Mouse (Mus musculus) heart, embryonic 10.5 days (tissue): ENCODE results near the gene Anp32a. TPM values are rescaled to one million over a fixed set of nuclear protein-coding genes. Genes with fewer than 3 reads are reported as not detected.

ENCODE experiments used
- DNase-seq: peaks from one replicate; pipeline ENCODE4 v3.0.0-alpha.2; 2017; ENCODE audit warnings: low spot score
- H3K27ac ChIP-seq: fragments of 300-500 bp; sonication (generic); 2 replicates; pipeline ENCODE4 v1.5.1; 2016; ENCODE audit warnings: mild to moderate bottlenecking
- H3K27me3 ChIP-seq: fragments of 300-500 bp; sonication (generic); 2 replicates; pipeline ENCODE4 v1.6.1; 2016; ENCODE audit warnings: mild to moderate bottlenecking; ENCODE audit not compliant: poor library complexity, insufficient read depth, severe bottlenecking
- H3K36me3 ChIP-seq: fragments of 300-500 bp; sonication (generic); 2 replicates; pipeline ENCODE4 v1.6.1; 2016; ENCODE audit warnings: mild to moderate bottlenecking, moderate library complexity
- H3K4me1 ChIP-seq: fragments of 300-500 bp; sonication (generic); 2 replicates; pipeline ENCODE4 v1.6.1; 2016; ENCODE audit warnings: mild to moderate bottlenecking
- H3K4me3 ChIP-seq: fragments of 300-500 bp; sonication (generic); 2 replicates; pipeline ENCODE4 v1.5.1; 2016; ENCODE audit warnings: mild to moderate bottlenecking, moderate library complexity
- H3K9me3 ChIP-seq: fragments of 300-500 bp; sonication (generic); 2 replicates; pipeline ENCODE4 v1.6.1; 2016; ENCODE audit warnings: mild to moderate bottlenecking, moderate library complexity
- WGBS: fragments of 180-500 bp; shearing (Covaris S2); methylation state at CpG from one replicate; pipeline ENCODE4 v1.1.7; 2016; 5-methylcytosine and 5-hydroxymethylcytosine counted together
- polyA plus RNA-seq: library from polyadenylated mRNA; unstranded; fragments of >200 nt; fragmentation: Nextera tagmentation; extraction: Ambion mirVana; gene quantifications from 2 replicates; pipeline ENCODE4 v1.2.1, GENCODE M21; 2016

Gene Anp32a
- polyA plus RNA-seq, 1 experiment from 2014 or later = 178 TPM

DNA sequence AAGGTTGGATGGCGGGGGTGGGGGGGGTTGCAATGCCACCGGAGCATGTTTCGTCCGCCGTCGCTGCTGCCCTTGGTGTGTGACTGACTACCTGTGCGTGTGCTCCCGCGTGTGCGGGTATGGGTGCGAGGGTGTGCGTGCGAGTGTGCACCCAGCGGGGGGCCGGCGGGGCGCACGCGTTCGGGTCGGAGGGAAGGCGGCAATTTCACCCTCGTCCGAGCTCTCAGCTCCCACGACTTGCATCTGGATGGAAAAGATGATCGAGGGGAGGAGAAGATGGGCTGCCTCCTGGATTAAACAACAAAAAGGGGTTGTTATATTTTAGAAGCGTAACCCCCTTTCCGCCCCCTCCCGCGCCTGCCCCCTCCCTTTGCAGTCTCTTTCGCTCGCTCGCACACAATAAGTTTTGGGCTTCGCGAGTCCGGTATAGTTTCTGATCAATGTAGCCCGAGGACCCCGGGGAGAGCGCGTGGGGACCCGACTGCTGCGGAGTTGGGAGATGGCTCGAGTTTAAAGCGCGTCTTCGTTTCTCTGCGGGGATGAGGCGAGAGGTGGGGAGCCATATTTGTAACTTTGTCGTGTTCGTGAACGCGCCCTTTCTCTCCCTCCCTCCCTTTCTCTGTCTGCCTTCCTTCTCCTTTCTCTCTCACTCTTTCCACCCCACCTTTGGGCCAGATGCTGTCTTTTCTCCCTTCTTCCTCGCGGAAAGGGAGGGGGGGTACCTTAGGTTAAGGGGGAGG lies 778 bp downstream of the Anp32a start:
- H3K27ac ChIP-seq = peak overlapping the region; percentile 99
- H3K4me1 ChIP-seq = peaks cover 24% of the 10 kb centered on the region
- DNase-seq = peak; percentile 80
- no peaks in the 10 kb centered on the region for H3K27me3 ChIP-seq
- H3K4me3 ChIP-seq = peak overlapping the region; percentile 88
- no peaks in the 10 kb centered on the region for H3K36me3 ChIP-seq
- no peaks in the 10 kb centered on the region for H3K9me3 ChIP-seq
- under 1% methylated on average over 53 of the region's 54 CpGs for WGBS

DNA sequence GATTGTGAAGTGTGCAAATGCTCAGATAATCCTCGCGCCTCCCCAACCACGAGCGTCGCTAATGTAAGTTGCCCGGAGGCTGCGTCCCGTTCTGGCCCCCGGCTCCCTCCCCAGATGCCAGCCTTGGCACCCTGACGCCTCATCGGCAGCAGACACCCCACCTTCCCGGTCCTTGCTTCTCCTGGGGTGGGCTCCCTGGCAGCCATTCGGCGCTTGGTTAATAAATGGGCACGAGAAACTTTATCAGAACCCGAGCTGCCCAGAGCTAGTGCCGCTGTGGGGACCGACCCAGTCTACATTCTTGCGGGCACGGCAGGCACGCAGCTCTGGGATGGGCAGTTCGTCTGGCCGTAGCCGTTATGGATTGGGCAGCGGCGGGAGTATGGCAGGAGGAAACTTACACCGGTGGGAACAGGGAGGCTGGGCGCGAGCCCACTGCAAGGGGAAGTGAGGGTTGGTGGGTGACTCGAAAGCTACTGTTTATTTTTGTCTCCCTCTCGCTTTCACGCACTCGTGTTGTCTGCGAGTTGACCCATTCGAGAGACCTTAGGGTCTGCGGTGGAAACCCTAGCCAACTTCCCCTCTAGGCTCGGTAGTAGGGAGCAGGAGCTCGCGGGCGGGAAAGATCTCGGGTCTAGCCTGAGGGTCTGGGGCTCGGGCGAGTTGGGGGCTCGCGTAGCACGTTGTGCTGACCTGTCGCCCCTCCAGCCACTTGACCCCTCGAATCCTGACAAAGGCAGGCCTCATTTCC lies 1.5 kb downstream of the Anp32a start:
- peak overlapping the region; percentile 99 for H3K27ac ChIP-seq
- H3K36me3 ChIP-seq = 0 out of 2 replicates have a peak, but pooled peaks cover 2% of the 10 kb centered on the region
- under 1% methylated on average over 48 of the region's 48 CpGs for WGBS
- no peaks in the 10 kb centered on the region for H3K9me3 ChIP-seq
- H3K4me1 ChIP-seq = peaks cover 32% of the 10 kb centered on the region
- H3K27me3 ChIP-seq = no peaks in the 10 kb centered on the region
- peak; percentile 85 for DNase-seq
- peak overlapping the region; percentile 88 for H3K4me3 ChIP-seq

DNA sequence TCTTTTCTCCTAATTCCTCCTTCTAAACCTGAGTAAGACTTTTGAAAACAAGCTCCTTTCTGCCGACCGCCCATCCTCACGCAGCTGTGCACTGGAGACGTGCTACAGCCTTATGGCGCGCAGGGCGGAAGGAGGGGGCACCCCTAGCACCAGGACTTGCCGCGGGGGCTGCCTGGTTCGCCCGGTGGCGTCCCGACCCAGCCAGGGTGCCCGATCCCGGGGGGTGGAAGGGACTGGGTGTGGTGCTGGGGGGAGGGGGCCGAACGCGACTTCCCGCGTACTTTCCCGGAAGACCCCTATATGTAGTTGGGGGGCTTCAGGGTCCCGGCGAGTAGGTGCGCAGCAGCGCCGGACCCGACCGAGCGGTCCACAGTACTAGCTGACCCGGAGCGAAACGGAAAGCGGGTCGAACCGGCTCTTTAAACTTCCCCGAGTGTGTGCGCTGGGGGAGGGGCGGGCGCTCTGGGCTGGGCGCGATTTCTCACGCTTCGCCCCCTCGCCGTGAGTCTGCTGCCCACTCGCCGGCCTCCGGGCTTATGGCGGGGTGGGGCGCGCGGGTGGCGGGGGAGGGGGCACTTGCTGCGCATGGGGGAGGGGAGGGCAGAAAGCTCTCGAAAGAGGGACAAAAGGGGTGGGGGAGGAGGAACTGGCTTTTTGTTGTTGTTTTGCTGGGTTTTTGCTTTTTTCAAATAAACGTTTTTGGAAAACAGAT lies 2.3 kb downstream of the Anp32a start:
- Histone ChIP-seq H3K36me3 (0 out of 2 replicates have a peak, but pooled peaks cover 5% of the 10 kb centered on the region), H3K27ac (peak overlapping the region; percentile 99), H3K9me3 (no peaks in the 10 kb centered on the region), H3K27me3 (no peaks in the 10 kb centered on the region), H3K4me3 (peak overlapping the region; percentile 88), H3K4me1 (peaks cover 38% of the 10 kb centered on the region)
- peak; percentile 91 for DNase-seq
- under 1% methylated on average over 56 of the region's 56 CpGs for WGBS

DNA sequence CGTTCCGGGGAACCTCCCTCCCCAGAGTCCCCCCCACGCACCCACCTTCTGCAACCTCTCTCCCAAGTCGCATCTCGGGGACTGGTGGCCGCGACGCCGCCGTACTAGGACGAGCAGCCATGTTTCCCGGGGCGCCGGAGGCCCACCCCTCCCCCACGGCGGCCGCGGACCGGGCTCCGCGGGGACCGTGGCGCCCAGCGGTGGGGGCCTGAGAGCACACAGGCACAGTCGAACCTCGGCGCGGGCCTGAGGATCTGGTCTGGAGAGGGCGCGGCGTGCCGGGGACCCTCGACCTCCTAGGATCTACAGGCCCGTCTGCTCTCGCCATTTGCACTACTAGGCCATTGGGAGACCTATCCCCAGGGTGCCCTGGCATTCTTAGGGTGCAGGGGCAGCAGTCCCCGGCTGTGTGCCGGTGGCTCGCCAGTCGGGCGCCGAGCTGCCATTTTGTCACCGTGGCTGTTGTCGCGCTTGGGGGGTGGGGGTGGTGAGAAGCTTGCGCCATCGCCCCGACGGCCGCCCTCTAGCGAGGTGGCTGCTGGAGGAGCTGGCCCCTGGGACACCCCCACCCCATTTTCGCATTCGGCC lies 2.9 kb downstream of the Anp32a start:
- H3K27ac ChIP-seq = peak overlapping the region; percentile 99
- H3K4me1 ChIP-seq = peaks cover 45% of the 10 kb centered on the region
- under 1% methylated on average over 51 of the region's 52 CpGs for WGBS
- DNase-seq = peak; percentile 86
- H3K9me3 ChIP-seq = no peaks in the 10 kb centered on the region
- H3K36me3 ChIP-seq = 0 out of 2 replicates have a peak, but pooled peaks cover 5% of the 10 kb centered on the region
- no peaks in the 10 kb centered on the region for H3K27me3 ChIP-seq
- H3K4me3 ChIP-seq = peak overlapping the region; percentile 88

DNA sequence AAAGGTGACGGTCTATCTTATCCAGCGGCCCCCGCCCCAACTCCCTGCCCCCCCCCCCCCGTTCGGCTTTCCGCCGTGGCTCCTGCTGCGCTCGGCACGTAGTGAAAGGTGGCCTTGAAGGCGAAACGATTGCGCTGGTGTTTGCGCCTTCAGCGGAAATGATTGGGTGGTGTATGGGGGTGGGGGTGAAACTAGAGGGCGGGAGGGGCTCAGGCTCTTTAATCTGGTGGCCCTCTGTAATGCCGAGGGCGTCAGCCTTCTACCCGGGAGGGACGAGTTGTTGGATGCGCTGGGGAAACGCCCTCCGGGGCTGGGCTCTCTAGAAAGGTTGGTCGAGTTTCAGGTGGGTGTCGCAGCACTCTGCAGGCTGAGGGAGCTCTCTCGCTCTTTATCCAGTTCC lies 3.5 kb downstream of the Anp32a start:
- H3K27ac ChIP-seq = peak overlapping the region; percentile 99
- H3K4me3 ChIP-seq = peak overlapping the region; percentile 88
- no peaks in the 10 kb centered on the region for H3K27me3 ChIP-seq
- peak; percentile 89 for DNase-seq
- 0 out of 2 replicates have a peak, but pooled peaks cover 5% of the 10 kb centered on the region for H3K36me3 ChIP-seq
- peaks cover 50% of the 10 kb centered on the region for H3K4me1 ChIP-seq
- H3K9me3 ChIP-seq = no peaks in the 10 kb centered on the region
- WGBS = under 1% methylated on average over 25 of the region's 26 CpGs

DNA sequence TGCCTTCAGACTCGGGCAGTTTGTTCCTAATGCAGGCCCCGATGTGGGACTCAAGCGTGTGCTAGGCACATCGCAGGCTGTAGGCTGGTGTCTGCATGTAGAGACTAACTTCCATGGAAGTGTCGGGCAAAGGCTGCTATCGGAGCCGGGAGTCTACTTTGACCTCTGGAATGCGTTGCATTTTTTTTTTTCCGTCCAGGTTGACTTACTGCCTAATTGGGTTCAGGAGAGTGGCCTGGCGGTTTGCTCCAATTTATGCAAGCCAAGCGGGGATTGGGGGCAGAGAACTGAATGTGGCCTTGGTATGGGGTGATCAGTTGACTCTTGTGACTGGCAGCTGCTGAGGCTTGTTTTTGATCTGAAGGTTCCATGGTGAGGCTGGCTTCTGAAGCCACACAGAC lies 4.0 kb downstream of the Anp32a start:
- WGBS = 7% methylated on average over 11 of the region's 11 CpGs
- Histone ChIP-seq H3K27me3 (no peaks in the 10 kb centered on the region), H3K36me3 (0 out of 2 replicates have a peak, but pooled peaks cover 5% of the 10 kb centered on the region), H3K4me1 (peaks cover 55% of the 10 kb centered on the region), H3K27ac (peak overlapping the region; percentile 99), H3K9me3 (no peaks in the 10 kb centered on the region), H3K4me3 (peak overlapping the region; percentile 88)
- DNase-seq = no peak

DNA sequence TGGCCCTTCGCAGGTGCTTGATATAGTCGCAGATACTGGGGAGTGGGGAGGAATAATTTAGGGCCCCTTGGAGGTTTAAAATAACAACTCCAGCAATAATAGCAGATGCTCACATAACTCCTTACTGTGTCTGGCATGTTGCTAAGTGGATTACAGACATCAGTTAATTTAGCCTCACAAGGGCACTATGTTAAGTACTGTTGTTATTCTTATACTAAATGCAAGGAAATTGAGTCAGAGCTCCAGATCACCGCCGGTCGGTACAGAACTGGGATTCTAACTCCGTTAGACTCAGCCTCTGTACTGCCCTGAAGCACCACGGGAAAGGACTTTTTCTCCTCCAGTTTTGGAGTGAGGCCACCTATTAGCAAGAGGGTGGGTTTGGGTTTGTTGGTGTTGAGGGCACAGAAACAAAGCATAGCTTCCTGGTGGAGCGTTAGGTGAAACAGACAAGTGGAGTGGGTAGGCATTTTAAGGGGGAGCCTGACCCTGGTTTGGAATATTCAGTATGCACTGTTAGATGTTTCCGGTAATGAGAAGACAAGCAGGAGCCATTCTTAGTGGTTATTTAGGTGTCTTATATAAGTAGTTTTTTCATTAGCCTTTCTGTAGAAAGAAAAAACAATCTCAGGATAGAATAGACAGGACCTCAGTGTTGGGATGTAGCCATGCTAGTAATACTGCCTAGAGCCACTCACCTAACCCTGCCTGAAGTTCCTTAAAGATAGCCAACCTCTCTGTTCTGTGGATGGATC lies 4.7 kb downstream of the Anp32a start:
- peaks cover 63% of the 10 kb centered on the region for H3K4me1 ChIP-seq
- H3K27me3 ChIP-seq = no peaks in the 10 kb centered on the region
- H3K36me3 ChIP-seq = 0 out of 2 replicates have a peak, but pooled peaks cover 5% of the 10 kb centered on the region
- H3K27ac ChIP-seq = peak overlapping the region; percentile 99
- H3K4me3 ChIP-seq = peak overlapping the region; percentile 88
- 61% methylated on average over 9 of the region's 9 CpGs for WGBS
- H3K9me3 ChIP-seq = no peaks in the 10 kb centered on the region
- DNase-seq = no peak

DNA sequence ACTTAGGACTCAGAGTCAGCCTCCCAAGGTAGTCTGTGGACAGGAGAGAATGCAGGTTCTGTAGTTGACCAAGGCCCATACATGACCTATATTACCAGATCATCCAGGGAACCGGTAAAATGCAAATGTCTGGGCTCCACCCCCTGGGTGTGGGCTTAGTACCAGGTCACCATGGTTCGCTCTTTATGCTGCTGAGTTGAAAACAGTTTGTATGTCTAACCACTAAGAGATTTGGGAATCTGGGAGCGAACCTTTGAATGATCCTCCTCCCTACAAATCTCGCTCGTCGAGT lies 5.2 kb downstream of the Anp32a start:
- Histone ChIP-seq H3K4me3 (no peak overlapping the region), H3K36me3 (0 out of 2 replicates have a peak, but pooled peaks cover 5% of the 10 kb centered on the region), H3K9me3 (no peaks in the 10 kb centered on the region), H3K27ac (peak overlapping the region; percentile 99; the same call in 1 of the 2 replicates), H3K4me1 (peaks cover 67% of the 10 kb centered on the region), H3K27me3 (no peaks in the 10 kb centered on the region)
- no peak for DNase-seq
- 75% methylated on average over 6 of the region's 6 CpGs for WGBS

DNA sequence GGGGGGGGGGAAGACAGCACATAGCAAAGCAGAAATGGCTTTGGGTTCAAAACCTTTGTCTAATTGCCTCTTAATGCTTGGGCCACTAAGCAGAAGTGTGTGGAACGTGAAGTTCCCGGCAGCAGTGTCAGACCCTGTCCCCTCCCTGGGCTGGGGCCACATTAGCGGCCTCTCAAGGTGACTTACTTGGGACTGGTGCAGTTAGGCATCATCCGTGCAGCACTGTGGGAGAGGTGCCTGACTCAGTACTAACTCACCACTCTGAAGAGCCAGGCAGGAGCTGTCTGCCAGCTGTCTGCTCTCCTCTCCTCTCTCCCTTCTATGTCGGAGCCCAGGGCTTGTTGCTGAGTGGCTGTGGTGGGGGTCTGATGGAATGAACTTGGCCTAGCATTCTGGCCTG lies 6.1 kb downstream of the Anp32a start:
- Histone ChIP-seq H3K4me1 (peaks cover 69% of the 10 kb centered on the region), H3K9me3 (no peaks in the 10 kb centered on the region), H3K4me3 (no peak overlapping the region), H3K27me3 (no peaks in the 10 kb centered on the region), H3K27ac (peak overlapping the region; percentile 72), H3K36me3 (0 out of 2 replicates have a peak, but pooled peaks cover 5% of the 10 kb centered on the region)
- peak; percentile 71 for DNase-seq
- WGBS = 51% methylated on average over 5 of the region's 5 CpGs

DNA sequence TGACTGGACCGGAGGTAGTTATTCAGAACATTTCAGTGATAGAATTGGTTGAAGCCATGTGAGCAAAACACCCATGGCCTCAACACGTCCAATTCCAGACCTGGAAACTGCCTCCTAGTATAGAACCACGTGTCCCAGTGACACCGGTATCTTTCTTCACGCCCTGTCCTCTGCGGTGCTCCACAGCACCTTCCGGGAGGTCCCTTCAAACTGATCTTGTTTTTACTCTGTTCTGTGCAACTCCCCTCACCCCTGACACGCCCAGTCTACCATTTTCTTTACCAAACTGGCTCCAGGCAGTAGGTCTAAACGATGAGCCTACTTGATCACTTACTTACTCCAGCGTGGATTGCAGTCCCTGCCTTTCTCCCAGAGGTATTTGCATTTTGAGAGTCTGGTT lies 7.0 kb downstream of the Anp32a start:
- 0 out of 2 replicates have a peak overlapping the region, but pooled peaks have one; percentile 57 for H3K27ac ChIP-seq
- peaks cover 72% of the 10 kb centered on the region for H3K4me1 ChIP-seq
- 0 out of 2 replicates have a peak, but pooled peaks cover 7% of the 10 kb centered on the region for H3K36me3 ChIP-seq
- no peaks in the 10 kb centered on the region for H3K27me3 ChIP-seq
- H3K4me3 ChIP-seq = no peak overlapping the region
- peak; percentile 61 for DNase-seq
- 77% methylated on average over 10 of the region's 10 CpGs for WGBS
- H3K9me3 ChIP-seq = no peaks in the 10 kb centered on the region

DNA sequence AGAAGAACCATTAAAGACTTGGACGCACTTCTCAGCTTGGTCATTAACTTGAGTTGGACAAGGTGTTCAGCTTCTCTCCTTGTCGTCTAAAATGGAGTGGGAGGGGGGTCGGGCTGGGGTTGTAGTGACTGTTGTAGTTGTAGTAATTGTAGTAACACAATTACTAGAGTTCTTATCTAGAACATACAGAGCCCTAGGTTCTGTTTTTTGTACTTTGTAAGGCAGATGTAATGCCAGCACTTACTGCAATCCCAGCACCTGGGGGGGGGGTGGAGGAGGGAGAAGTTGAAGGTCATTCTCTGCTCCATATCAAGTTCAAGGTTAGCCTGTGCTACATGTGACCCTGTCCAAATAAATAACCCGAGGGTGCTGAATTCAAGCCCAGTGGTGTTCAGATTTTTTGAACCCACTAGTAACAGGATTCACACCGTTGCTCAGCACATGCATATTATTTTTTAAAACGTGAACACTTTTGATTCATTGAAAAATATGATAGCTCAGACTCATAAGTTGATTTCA lies 7.4 kb downstream of the Anp32a start:
- 0 out of 2 replicates have a peak, but pooled peaks cover 8% of the 10 kb centered on the region for H3K36me3 ChIP-seq
- peak overlapping the region; percentile 78; the same call in 1 of the 2 replicates for H3K27ac ChIP-seq
- DNase-seq = no peak

More for the DNA sequence above, 7.4 kb downstream of the Anp32a start:
- Histone ChIP-seq H3K9me3 (no peaks in the 10 kb centered on the region), H3K27me3 (no peaks in the 10 kb centered on the region), H3K4me1 (peaks cover 75% of the 10 kb centered on the region), H3K4me3 (no peak overlapping the region)
- 69% methylated on average over 6 of the region's 6 CpGs for WGBS
